Comparison of ENCODE assay signal across 8 mouse cellular contexts in the genomic region with DNA sequence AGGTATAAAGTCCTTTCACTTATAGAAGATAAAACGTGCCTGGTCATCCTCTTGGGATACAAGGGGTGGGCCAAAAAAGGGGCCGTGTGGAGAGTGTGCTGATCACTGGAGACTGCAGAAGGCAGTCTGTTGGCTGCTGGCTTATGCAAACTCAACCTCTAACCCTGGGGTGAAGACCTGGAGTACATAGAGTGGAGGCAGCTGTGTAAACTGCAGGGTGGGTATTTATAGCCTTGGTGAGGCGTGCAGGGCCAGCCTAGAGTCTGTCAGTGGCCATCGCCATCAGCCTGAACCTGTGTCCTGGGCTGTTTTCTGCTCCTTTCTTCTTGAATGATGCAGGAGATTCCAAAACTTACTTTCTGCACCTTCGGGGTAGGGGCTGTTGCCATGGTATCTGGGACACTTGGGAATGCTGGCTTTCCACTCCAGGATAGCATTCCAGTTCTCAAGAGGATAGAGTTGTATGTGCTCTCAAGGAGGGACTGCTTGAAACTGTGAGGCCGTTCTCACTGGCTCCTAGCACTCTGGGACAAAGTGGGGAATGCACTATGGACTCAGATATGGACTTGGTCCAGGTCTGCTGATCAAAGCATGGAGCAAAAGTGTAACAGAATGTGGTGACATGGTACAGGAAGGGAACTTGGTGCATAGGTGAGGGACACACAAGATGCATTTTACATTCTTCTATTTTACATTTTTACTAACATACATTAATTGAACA.
DNase-seq lines count a peak whose midpoint lies in the region; ATAC-seq and TF ChIP-seq lines count a peak whose summit lies in the region.

No protein-coding gene starts in this region.

- 62% methylated on average over 6 of the region's 6 CpGs for WGBS in hindbrain, embryonic 14.5 days
- 47% methylated on average over 6 of the region's 6 CpGs for WGBS in liver, embryonic 11.5 days
- WGBS in small intestine, adult 2 months: 22% methylated on average over 6 of the region's 6 CpGs

- H3K27me3 ChIP-seq in hindbrain, embryonic 14.5 days (ENCODE audit: control insufficient read depth, insufficient read depth, low read length): no peaks in the 10 kb centered on the region
- no peaks in the 10 kb centered on the region for H3K27me3 ChIP-seq in liver, embryonic 11.5 days (replicated peaks; ENCODE audit: control insufficient read depth, insufficient read depth, low read length)
- H3K27me3 ChIP-seq in small intestine, adult 2 months (ENCODE audit: control insufficient read depth, insufficient read depth, low read length): no peaks in the 10 kb centered on the region

- no peak for ATAC-seq in hindbrain, embryonic 14.5 days (ENCODE audit: low FRiP score)
- ATAC-seq in liver, embryonic 11.5 days (replicated peaks; ENCODE audit: low FRiP score): peak; percentile 87
- no peak for ATAC-seq in activated CD4-positive, CD25-positive, alpha-beta regulatory T cell, adult 4 months

- H3K4me3 ChIP-seq in left cerebral cortex, adult 2 months: no peak overlapping the region
- no peak overlapping the region for H3K4me3 ChIP-seq in hindbrain, embryonic 14.5 days (replicated peaks; ENCODE audit: low read length)
- no peak overlapping the region for H3K4me3 ChIP-seq in liver, embryonic 11.5 days (ENCODE audit: low read depth, low read length)
- no peak overlapping the region for H3K4me3 ChIP-seq in small intestine, adult 2 months (ENCODE audit: low read depth, low read length)

- H3K4me2 ChIP-seq in hindbrain, embryonic 14.5 days (replicated peaks): no peak overlapping the region
- H3K4me2 ChIP-seq in liver, embryonic 11.5 days: no peak overlapping the region

- no peaks in the 10 kb centered on the region for H3K4me1 ChIP-seq in hindbrain, embryonic 14.5 days (replicated peaks; ENCODE audit: control insufficient read depth, insufficient read depth, low read length)
- H3K4me1 ChIP-seq in liver, embryonic 11.5 days (replicated peaks; ENCODE audit: control insufficient read depth, insufficient read depth, low read length): peaks cover 19% of the 10 kb centered on the region
- peaks cover 4% of the 10 kb centered on the region; the same call in 1 of the 2 replicates for H3K4me1 ChIP-seq in small intestine, adult 2 months (ENCODE audit: control insufficient read depth, insufficient read depth, insufficient read length, low read length)

- TF ChIP-seq CTCF in left cerebral cortex, adult 2 months (IDR thresholded peaks at IDR 0.05): no peak
- no peak for TF ChIP-seq CTCF in small intestine, adult 2 months (IDR thresholded peaks at IDR 0.05; ENCODE audit: extremely low read depth, insufficient read length, insufficient replicate concordance, low read depth, low read length)

- H3K27ac ChIP-seq in left cerebral cortex, adult 2 months: peak overlapping the region; percentile 34; the same call in 1 of the 2 replicates
- no peak overlapping the region for H3K27ac ChIP-seq in hindbrain, embryonic 14.5 days
- H3K27ac ChIP-seq in liver, embryonic 11.5 days (ENCODE audit: low read depth, low read length): peak overlapping the region; percentile 61
- peak overlapping the region; percentile 27; the same call in 1 of the 2 replicates for H3K27ac ChIP-seq in small intestine, adult 2 months (ENCODE audit: insufficient read depth, low read depth, low read length)

- intact Hi-C loops in left cerebral cortex, adult 2 months (cut with DNase I): no loop called here
- intact Hi-C loops in left cerebral cortex, postnatal 4 days (cut with DNase I): no loop called here

- H3K9me3 ChIP-seq in hindbrain, embryonic 14.5 days (ENCODE audit: control insufficient read depth, low read length): no peaks in the 10 kb centered on the region
- no peaks in the 10 kb centered on the region for H3K9me3 ChIP-seq in liver, embryonic 11.5 days (ENCODE audit: control insufficient read depth, low read length)

- H3K36me3 ChIP-seq in hindbrain, embryonic 14.5 days (replicated peaks; ENCODE audit: control insufficient read depth, insufficient read depth): no peaks in the 10 kb centered on the region
- no peaks in the 10 kb centered on the region for H3K36me3 ChIP-seq in liver, embryonic 11.5 days (ENCODE audit: control insufficient read depth, insufficient read depth, low read length)
- no peaks in the 10 kb centered on the region for H3K36me3 ChIP-seq in small intestine, adult 2 months (ENCODE audit: control insufficient read depth, insufficient read depth, low read length)

- DNase-seq in left cerebral cortex, adult 2 months (ENCODE audit: extremely low spot score in 1 of 2, low spot score in 2 of 2): no peak
- no peak for DNase-seq in left cerebral cortex, postnatal 4 days
- DNase-seq in hindbrain, embryonic 14.5 days (ENCODE audit: low spot score): peak; percentile 33
- no peak for DNase-seq in liver, embryonic 11.5 days (ENCODE audit: low spot score)
- no peak for DNase-seq in urinary bladder, postnatal 25 days (ENCODE audit: low spot score)
- no peak for DNase-seq in thymus, postnatal 4 days

- no peak overlapping the region for H3K9ac ChIP-seq in hindbrain, embryonic 14.5 days
- no peak overlapping the region for H3K9ac ChIP-seq in liver, embryonic 11.5 days (ENCODE audit: low read depth, low read length)

- TF ChIP-seq POLR2A in small intestine, adult 2 months (IDR thresholded peaks at IDR 0.05; ENCODE audit: low read depth, low read length): no peak
